Mouse (Mus musculus) stomach, embryonic 16.5 days (tissue): ENCODE results near the gene Dupd1. TPM values are rescaled to one million over a fixed set of nuclear protein-coding genes. Genes with fewer than 3 reads are reported as not detected.

Experiments used
- ATAC-seq: fragments of 200-750 bp; cut with Nextera tagmentation; 2 replicates; pipeline ENCODE4 v1.8.0; 2017; ENCODE audit warnings: moderate number of reproducible peaks, moderate TSS enrichment; ENCODE audit not compliant: insufficient read depth, low FRiP score
- H3K27ac ChIP-seq: fragments of 300-500 bp; sonication (generic); 2 replicates; pipeline ENCODE4 v1.5.1; 2014; ENCODE audit warnings: low read length
- H3K27me3 ChIP-seq: fragments of 300-500 bp; sonication (generic); 2 replicates; pipeline ENCODE4 v1.6.1; 2014; ENCODE audit warnings: low read length, control low read depth, mixed read lengths; ENCODE audit not compliant: control insufficient read depth, insufficient read depth
- H3K36me3 ChIP-seq: fragments of 300-500 bp; sonication (generic); 2 replicates; pipeline ENCODE4 v1.6.1; 2014; ENCODE audit warnings: low read length; ENCODE audit not compliant: control insufficient read depth, insufficient read depth
- H3K4me1 ChIP-seq: fragments of 300-500 bp; sonication (generic); 2 replicates; pipeline ENCODE4 v1.6.1; 2014; ENCODE audit warnings: low read length, control low read depth, mixed read lengths; ENCODE audit not compliant: control insufficient read depth, insufficient read depth
- H3K4me2 ChIP-seq: fragments of 300-500 bp; sonication (generic); 2 replicates; pipeline ENCODE4 v1.6.1; 2014; ENCODE audit warnings: low read depth, low read length, mixed read lengths
- H3K4me3 ChIP-seq: fragments of 300-500 bp; sonication (generic); replicated peaks from 2 replicates; pipeline ENCODE4 v1.5.1; 2014; ENCODE audit warnings: mild to moderate bottlenecking, low read length
- H3K9ac ChIP-seq: fragments of 300-500 bp; sonication (generic); 2 replicates; pipeline ENCODE4 v1.6.1; 2014; ENCODE audit warnings: low read length
- H3K9me3 ChIP-seq: fragments of 300-500 bp; sonication (generic); replicated peaks from 2 replicates; pipeline ENCODE4 v1.6.1; 2016; ENCODE audit warnings: low read length, control low read depth; ENCODE audit not compliant: control insufficient read depth
- WGBS: fragments of 180-500 bp; shearing (Covaris S2); extraction: QIAGEN DNeasy Blood & Tissue Kit; methylation state at CpG from one replicate; pipeline ENCODE4 v1.1.7; 2014; 5-methylcytosine and 5-hydroxymethylcytosine counted together
- polyA plus RNA-seq: library from polyadenylated mRNA; unstranded; fragments of >200 nt; fragmentation: Nextera tagmentation; extraction: Ambion mirVana; gene quantifications from 2 replicates; pipeline ENCODE4 v1.2.1, GENCODE M21; 2015

Dupd1 gene
- polyA plus RNA-seq, 1 experiment from 2014 or later = 0.81 TPM

GRCm38 (mm10) chr14:21685411-21686146 lies 28.8 kb downstream of the Dupd1 start:
- WGBS = 85% methylated on average over 10 of the region's 10 CpGs
- Histone ChIP-seq H3K36me3 (no peaks in the 10 kb centered on the region), H3K9me3 (no peaks in the 10 kb centered on the region), H3K9ac (no peak overlapping the region; the same call in 1 of the 2 replicates), H3K27me3 (peaks cover 5% of the 10 kb centered on the region), H3K4me2 (no peak overlapping the region), H3K4me3 (no peak overlapping the region), H3K27ac (no peak overlapping the region), H3K4me1 (peaks cover 13% of the 10 kb centered on the region)
- no peak for ATAC-seq

- Histone ChIP-seq H3K27me3 (peaks cover 5% of the 10 kb centered on the region), H3K36me3 (no peaks in the 10 kb centered on the region), H3K27ac (no peak overlapping the region), H3K9me3 (no peaks in the 10 kb centered on the region), H3K4me1 (peaks cover 22% of the 10 kb centered on the region), H3K4me3 (no peak overlapping the region), H3K4me2 (no peak overlapping the region), H3K9ac (no peak overlapping the region)
- no peak for ATAC-seq
- 88% methylated on average over 4 of the region's 4 CpGs for whole genome bisulfite sequencing
These were observed 30.5 kb downstream of the Dupd1 start for GRCm38 (mm10) chr14:21683834-21684233.

- ATAC-seq = peak; percentile 75; the same call in 1 of the 2 replicates
- 0 out of 2 replicates have a peak overlapping the region, but pooled peaks have one; percentile 20 for H3K9ac ChIP-seq
- H3K9me3 ChIP-seq = no peaks in the 10 kb centered on the region
- no peaks in the 10 kb centered on the region for H3K36me3 ChIP-seq
- H3K27me3 ChIP-seq = peaks cover 5% of the 10 kb centered on the region
- H3K4me2 ChIP-seq = peak overlapping the region; percentile 48
- H3K4me1 ChIP-seq = peaks cover 22% of the 10 kb centered on the region
- H3K4me3 ChIP-seq = peak overlapping the region; percentile 20; the same call in 1 of the 2 replicates
- H3K27ac ChIP-seq = no peak overlapping the region
- 8% methylated on average over 9 of the region's 9 CpGs for WGBS
These were observed 31.7 kb downstream of the Dupd1 start for GRCm38 (mm10) chr14:21682681-21683129.

- 36% methylated on average over 8 of the region's 8 CpGs for WGBS
- H3K9ac ChIP-seq = no peak overlapping the region
- H3K4me3 ChIP-seq = no peak overlapping the region
- H3K9me3 ChIP-seq = no peaks in the 10 kb centered on the region
- no peaks in the 10 kb centered on the region for H3K36me3 ChIP-seq
- no peak overlapping the region for H3K4me2 ChIP-seq
- H3K4me1 ChIP-seq = peaks cover 17% of the 10 kb centered on the region
- peak; percentile 30; the same call in 1 of the 2 replicates for ATAC-seq
- H3K27me3 ChIP-seq = no peaks in the 10 kb centered on the region
- H3K27ac ChIP-seq = no peak overlapping the region
These were observed 34.7 kb downstream of the Dupd1 start for GRCm38 (mm10) chr14:21679631-21680201.

- H3K36me3 ChIP-seq = no peaks in the 10 kb centered on the region
- no peak overlapping the region for H3K27ac ChIP-seq
- H3K9ac ChIP-seq = no peak overlapping the region
- no peaks in the 10 kb centered on the region for H3K9me3 ChIP-seq
- peaks cover 17% of the 10 kb centered on the region for H3K4me1 ChIP-seq
- no peak overlapping the region for H3K4me3 ChIP-seq
- H3K27me3 ChIP-seq = no peaks in the 10 kb centered on the region
- no peak overlapping the region for H3K4me2 ChIP-seq
- 45% methylated on average over 7 of the region's 7 CpGs for WGBS
- ATAC-seq = no peak
These were observed 35.7 kb downstream of the Dupd1 start for GRCm38 (mm10) chr14:21678509-21679285.

- Histone ChIP-seq H3K4me3 (no peak overlapping the region), H3K4me2 (no peak overlapping the region), H3K27ac (no peak overlapping the region), H3K36me3 (no peaks in the 10 kb centered on the region), H3K9ac (no peak overlapping the region), H3K27me3 (no peaks in the 10 kb centered on the region), H3K9me3 (no peaks in the 10 kb centered on the region), H3K4me1 (peaks cover 9% of the 10 kb centered on the region)
- no peak for ATAC-seq
- 82% methylated on average over 2 of the region's 2 CpGs for WGBS
These were observed 38.2 kb downstream of the Dupd1 start for GRCm38 (mm10) chr14:21676223-21676622.

GRCm38 (mm10) chr14:21674471-21674870 lies 39.9 kb downstream of the Dupd1 start:
- Histone ChIP-seq H3K4me3 (no peak overlapping the region), H3K4me2 (no peak overlapping the region), H3K36me3 (no peaks in the 10 kb centered on the region), H3K27me3 (no peaks in the 10 kb centered on the region), H3K9me3 (no peaks in the 10 kb centered on the region), H3K9ac (no peak overlapping the region), H3K27ac (no peak overlapping the region), H3K4me1 (peaks cover 1% of the 10 kb centered on the region; the same call in 1 of the 2 replicates)
- 50% methylated on average over 5 of the region's 5 CpGs for WGBS
- no peak for ATAC-seq

GRCm38 (mm10) chr14:21673100-21673499 lies 41.3 kb downstream of the Dupd1 start:
- no peak for ATAC-seq
- Histone ChIP-seq H3K9ac (no peak overlapping the region), H3K4me2 (no peak overlapping the region), H3K27ac (no peak overlapping the region), H3K4me1 (no peaks in the 10 kb centered on the region; the same call in 1 of the 2 replicates), H3K9me3 (no peaks in the 10 kb centered on the region), H3K36me3 (peaks cover 5% of the 10 kb centered on the region; the same call in 1 of the 2 replicates), H3K27me3 (no peaks in the 10 kb centered on the region), H3K4me3 (no peak overlapping the region)
- 69% methylated on average over 4 of the region's 4 CpGs for WGBS
